Mouse (Mus musculus) lung, embryonic 15.5 days (tissue): ENCODE results near the gene Tmem107. TPM values are rescaled to one million over a fixed set of nuclear protein-coding genes. Genes with fewer than 3 reads are reported as not detected.
A peak's percentile ranks its signal among the peaks of the same experiment; 100 is the strongest.

ENCODE experiments used
- ATAC-seq: fragments of 200-750 bp; cut with Nextera tagmentation; 2 replicates; pipeline ENCODE4 v1.8.0; 2017; ENCODE audit warnings: moderate number of reproducible peaks, borderline replicate concordance; ENCODE audit not compliant: low FRiP score, low TSS enrichment; ENCODE audit errors: extremely low read depth
- H3K27ac ChIP-seq: fragments of 300-500 bp; sonication (generic); 2 replicates; pipeline ENCODE4 v1.5.1; 2015; ENCODE audit warnings: moderate library complexity, mild to moderate bottlenecking, inconsistent platforms
- H3K27me3 ChIP-seq: fragments of 300-500 bp; sonication (generic); 2 replicates; pipeline ENCODE4 v1.6.1; 2015; ENCODE audit warnings: inconsistent platforms
- H3K36me3 ChIP-seq: fragments of 300-500 bp; sonication (generic); 2 replicates; pipeline ENCODE4 v1.6.1; 2015; ENCODE audit warnings: inconsistent platforms
- H3K4me1 ChIP-seq: fragments of 300-500 bp; sonication (generic); 2 replicates; pipeline ENCODE4 v1.6.1; 2015; ENCODE audit warnings: inconsistent platforms
- H3K4me2 ChIP-seq: fragments of 300-500 bp; sonication (generic); 2 replicates; pipeline ENCODE4 v1.6.1; 2015; ENCODE audit warnings: inconsistent platforms, mild to moderate bottlenecking, moderate library complexity
- H3K4me3 ChIP-seq: fragments of 300-500 bp; sonication (generic); 2 replicates; pipeline ENCODE4 v1.5.1; 2015; ENCODE audit warnings: mild to moderate bottlenecking, inconsistent platforms
- H3K9ac ChIP-seq: fragments of 300-500 bp; sonication (generic); 2 replicates; pipeline ENCODE4 v1.6.1; 2015; ENCODE audit warnings: inconsistent platforms
- H3K9me3 ChIP-seq: fragments of 300-500 bp; sonication (generic); 2 replicates; pipeline ENCODE4 v1.6.1; 2016; ENCODE audit warnings: inconsistent platforms
- WGBS: fragments of 180-500 bp; shearing (Covaris S2); methylation state at CpG from one replicate; pipeline ENCODE4 v1.1.7; 2015; 5-methylcytosine and 5-hydroxymethylcytosine counted together
- polyA plus RNA-seq: library from polyadenylated mRNA; unstranded; fragments of >200 nt; fragmentation: Nextera tagmentation; extraction: Ambion mirVana; gene quantifications from 2 replicates; pipeline ENCODE4 v1.2.1, GENCODE M21; 2015

Tmem107 gene
- polyA plus RNA-seq, 1 experiment from 2014 or later: 71.1 TPM

- H3K4me2 ChIP-seq: peak overlapping the region; percentile 84
- no peak; the same call in 1 of the 2 replicates for ATAC-seq
- no peaks in the 10 kb centered on the region for H3K36me3 ChIP-seq
- peak overlapping the region; percentile 69 for H3K4me3 ChIP-seq
- no peaks in the 10 kb centered on the region for H3K27me3 ChIP-seq
- peak overlapping the region; percentile 93 for H3K27ac ChIP-seq
- peaks cover 50% of the 10 kb centered on the region for H3K4me1 ChIP-seq
- no peaks in the 10 kb centered on the region for H3K9me3 ChIP-seq
- 2% methylated on average over 13 of the region's 13 CpGs for WGBS
- peak overlapping the region; percentile 78 for H3K9ac ChIP-seq
Observed at GRCm38 (mm10) chr11:69070093-69070492, 513 bp upstream of the Tmem107 start.

DNA sequence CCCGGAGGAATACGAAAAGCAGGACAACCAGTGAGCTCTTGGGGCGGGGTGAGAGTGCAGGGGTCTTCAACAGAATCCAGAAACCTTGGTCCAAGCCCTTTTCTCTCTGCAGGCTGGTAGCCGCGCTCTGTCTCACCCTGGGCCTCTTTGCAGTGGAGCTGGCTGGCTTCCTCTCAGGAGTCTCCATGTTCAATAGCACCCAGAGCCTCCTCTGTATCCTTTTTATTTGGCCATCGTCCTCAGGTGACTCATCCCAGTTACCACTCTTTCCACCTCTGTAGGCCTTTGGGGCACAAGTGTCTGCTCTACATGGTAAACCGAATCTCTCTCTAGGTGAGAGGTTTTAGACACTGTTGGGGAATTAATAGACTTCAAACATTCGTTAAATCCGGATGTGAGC lies 656 bp downstream of the Tmem107 start:
- no peaks in the 10 kb centered on the region for H3K36me3 ChIP-seq
- H3K9me3 ChIP-seq: no peaks in the 10 kb centered on the region
- peak overlapping the region; percentile 84 for H3K4me2 ChIP-seq
- H3K4me1 ChIP-seq: peaks cover 46% of the 10 kb centered on the region
- WGBS: 21% methylated on average over 9 of the region's 9 CpGs
- H3K27me3 ChIP-seq: no peaks in the 10 kb centered on the region
- peak overlapping the region; percentile 93 for H3K27ac ChIP-seq
- peak overlapping the region; percentile 69 for H3K4me3 ChIP-seq
- no peak for ATAC-seq
- peak overlapping the region; percentile 78 for H3K9ac ChIP-seq

DNA sequence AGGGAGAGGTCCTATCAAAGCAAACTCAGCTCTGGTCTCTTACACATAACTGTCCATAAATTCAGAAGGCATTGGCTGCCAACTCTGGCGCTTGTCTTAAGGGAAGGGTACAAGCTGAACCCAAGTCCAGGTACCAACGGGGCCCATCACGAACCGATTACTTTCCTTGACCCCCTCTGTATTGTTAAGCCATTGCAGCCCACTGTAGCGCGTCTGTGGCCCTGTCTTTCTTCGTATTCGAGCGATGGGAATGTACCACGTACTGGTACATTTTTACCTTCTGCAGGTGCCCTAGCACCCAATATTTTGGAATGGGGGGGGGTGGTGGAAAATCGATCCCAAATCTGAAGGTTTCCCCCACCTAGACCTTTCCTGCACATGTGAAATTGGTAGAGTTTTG lies 1.6 kb downstream of the Tmem107 start:
- Histone ChIP-seq H3K27ac (peak overlapping the region; percentile 88), H3K4me2 (peak overlapping the region; percentile 84), H3K36me3 (no peaks in the 10 kb centered on the region), H3K9me3 (no peaks in the 10 kb centered on the region), H3K27me3 (no peaks in the 10 kb centered on the region), H3K4me1 (peaks cover 38% of the 10 kb centered on the region), H3K4me3 (peak overlapping the region; percentile 32), H3K9ac (peak overlapping the region; percentile 44; the same call in 1 of the 2 replicates)
- no peak for ATAC-seq
- 78% methylated on average over 11 of the region's 11 CpGs for WGBS

GRCm38 (mm10) chr11:69072666-69073064 lies 2.1 kb downstream of the Tmem107 start:
- H3K36me3 ChIP-seq: no peaks in the 10 kb centered on the region
- peak overlapping the region; percentile 88 for H3K27ac ChIP-seq
- H3K4me3 ChIP-seq: peak overlapping the region; percentile 32
- no peaks in the 10 kb centered on the region for H3K27me3 ChIP-seq
- 2% methylated on average over 9 of the region's 9 CpGs for WGBS
- no peaks in the 10 kb centered on the region for H3K9me3 ChIP-seq
- H3K9ac ChIP-seq: peak overlapping the region; percentile 44
- H3K4me1 ChIP-seq: peaks cover 34% of the 10 kb centered on the region
- ATAC-seq: no peak
- peak overlapping the region; percentile 84 for H3K4me2 ChIP-seq

GRCm38 (mm10) chr11:69073065-69073888 lies 2.7 kb downstream of the Tmem107 start:
- Histone ChIP-seq H3K4me2 (peak overlapping the region; percentile 84), H3K36me3 (no peaks in the 10 kb centered on the region), H3K4me1 (peaks cover 32% of the 10 kb centered on the region), H3K9me3 (no peaks in the 10 kb centered on the region), H3K4me3 (peak overlapping the region; percentile 32), H3K9ac (peak overlapping the region; percentile 44), H3K27me3 (no peaks in the 10 kb centered on the region), H3K27ac (peak overlapping the region; percentile 88)
- under 1% methylated on average over 14 of the region's 14 CpGs for WGBS
- ATAC-seq: peak; percentile 63

- Histone ChIP-seq H3K9me3 (no peaks in the 10 kb centered on the region), H3K27me3 (no peaks in the 10 kb centered on the region), H3K36me3 (no peaks in the 10 kb centered on the region), H3K4me2 (peak overlapping the region; percentile 84; the same call in 1 of the 2 replicates), H3K4me3 (no peak overlapping the region), H3K9ac (peak overlapping the region; percentile 44; the same call in 1 of the 2 replicates), H3K27ac (peak overlapping the region; percentile 88), H3K4me1 (peaks cover 32% of the 10 kb centered on the region)
- no peak for ATAC-seq
- WGBS: 32% methylated on average over 6 of the region's 6 CpGs
Observed at GRCm38 (mm10) chr11:69073951-69074775, 3.6 kb downstream of the Tmem107 start.

- Histone ChIP-seq H3K27ac (no peak overlapping the region), H3K4me3 (no peak overlapping the region)
- 52% methylated on average over 2 of the region's 2 CpGs for WGBS
Observed at GRCm38 (mm10) chr11:69074776-69075069, 4.1 kb downstream of the Tmem107 start.

GRCm38 (mm10) chr11:69075764-69076479 lies 5.3 kb downstream of the Tmem107 start:
- Histone ChIP-seq H3K27ac (no peak overlapping the region), H3K4me2 (no peak overlapping the region), H3K4me1 (peaks cover 27% of the 10 kb centered on the region), H3K27me3 (no peaks in the 10 kb centered on the region), H3K36me3 (no peaks in the 10 kb centered on the region), H3K9me3 (no peaks in the 10 kb centered on the region), H3K4me3 (no peak overlapping the region), H3K9ac (no peak overlapping the region)
- ATAC-seq: no peak
- WGBS: 43% methylated on average over 9 of the region's 9 CpGs

More at GRCm38 (mm10) chr11:69074776-69075069, 4.1 kb downstream of the Tmem107 start:
- peaks cover 32% of the 10 kb centered on the region for H3K4me1 ChIP-seq
- H3K36me3 ChIP-seq: no peaks in the 10 kb centered on the region
- no peak overlapping the region for H3K9ac ChIP-seq
- no peaks in the 10 kb centered on the region for H3K9me3 ChIP-seq
- H3K27me3 ChIP-seq: no peaks in the 10 kb centered on the region
- H3K4me2 ChIP-seq: no peak overlapping the region
- ATAC-seq: no peak

DNA sequence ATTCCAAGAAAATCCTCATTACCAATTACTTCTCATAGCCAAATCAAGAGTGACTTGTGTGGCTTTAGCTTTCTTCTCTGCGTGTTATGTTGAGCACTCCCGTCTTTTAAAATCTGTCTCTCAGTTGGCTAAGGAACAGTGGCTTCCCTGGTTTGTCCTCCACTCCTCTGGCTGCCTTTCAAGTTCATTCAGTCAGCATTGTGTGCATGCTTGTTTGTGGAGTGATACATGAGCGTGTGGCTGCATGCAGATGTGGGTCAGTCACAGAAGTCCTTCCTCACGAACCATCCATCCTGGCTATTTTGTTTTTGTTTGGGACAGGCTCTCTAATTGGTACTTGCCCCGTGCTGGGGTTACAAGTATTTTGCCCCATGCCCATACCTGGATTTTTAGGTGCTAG lies 6.0 kb downstream of the Tmem107 start:
- H3K9ac ChIP-seq: no peak overlapping the region
- no peaks in the 10 kb centered on the region for H3K9me3 ChIP-seq
- ATAC-seq: no peak
- H3K4me3 ChIP-seq: no peak overlapping the region
- no peak overlapping the region for H3K4me2 ChIP-seq
- H3K27ac ChIP-seq: no peak overlapping the region
- no peaks in the 10 kb centered on the region for H3K36me3 ChIP-seq
- 63% methylated on average over 5 of the region's 5 CpGs for WGBS
- H3K27me3 ChIP-seq: no peaks in the 10 kb centered on the region
- H3K4me1 ChIP-seq: peaks cover 20% of the 10 kb centered on the region

DNA sequence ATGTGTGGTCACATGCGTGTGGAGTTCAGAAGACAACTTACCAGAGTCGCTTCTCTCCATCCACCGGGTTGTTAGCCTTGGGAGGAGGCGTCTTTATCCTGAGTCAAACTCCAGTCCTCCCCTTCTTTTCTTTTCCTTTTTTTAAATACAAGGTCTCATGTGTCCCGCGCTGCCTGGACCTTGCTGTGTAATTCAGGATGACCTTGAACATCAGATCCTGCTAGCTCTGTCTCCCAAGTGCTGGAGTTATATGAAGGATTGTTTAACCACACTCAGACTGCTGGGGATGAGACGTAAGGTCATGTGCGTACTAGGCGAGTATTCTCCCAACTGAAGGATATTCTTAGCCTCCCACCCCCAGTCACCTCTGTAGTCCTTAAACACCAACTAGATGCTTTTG lies 6.7 kb downstream of the Tmem107 start:
- Histone ChIP-seq H3K27me3 (no peaks in the 10 kb centered on the region), H3K4me2 (no peak overlapping the region), H3K9me3 (no peaks in the 10 kb centered on the region), H3K9ac (no peak overlapping the region), H3K27ac (no peak overlapping the region), H3K4me1 (peaks cover 13% of the 10 kb centered on the region), H3K4me3 (no peak overlapping the region), H3K36me3 (no peaks in the 10 kb centered on the region)
- WGBS: 77% methylated on average over 9 of the region's 9 CpGs
- ATAC-seq: no peak

GRCm38 (mm10) chr11:69078041-69078440 lies 7.4 kb downstream of the Tmem107 start:
- Histone ChIP-seq H3K9ac (no peak overlapping the region; the same call in 1 of the 2 replicates), H3K4me1 (peaks cover 5% of the 10 kb centered on the region; the same call in 1 of the 2 replicates), H3K4me2 (no peak overlapping the region), H3K9me3 (no peaks in the 10 kb centered on the region), H3K36me3 (no peaks in the 10 kb centered on the region), H3K4me3 (no peak overlapping the region), H3K27ac (no peak overlapping the region), H3K27me3 (no peaks in the 10 kb centered on the region)
- 70% methylated on average over 6 of the region's 6 CpGs for WGBS
- ATAC-seq: no peak
